Mouse (Mus musculus) ES-Bruce4 (cell line): ENCODE measurements around the gene Acer1. TPM values are rescaled to one million over a fixed set of nuclear protein-coding genes. Genes with fewer than 3 reads are reported as not detected.

Experiments
- H3K27ac ChIP-seq: 2 replicates; pipeline ENCODE4 v1.5.1; 2012; ENCODE audit warnings: low read length, inconsistent platforms; ENCODE audit not compliant: insufficient read depth
- H3K27me3 ChIP-seq: 2 replicates; pipeline ENCODE4 v1.6.1; 2012; ENCODE audit warnings: mild to moderate bottlenecking, low read length, inconsistent platforms; ENCODE audit not compliant: control insufficient read depth, poor library complexity, insufficient read depth, severe bottlenecking
- H3K36me3 ChIP-seq: 2 replicates; pipeline ENCODE4 v1.6.1; 2012; ENCODE audit warnings: inconsistent platforms, mild to moderate bottlenecking, low read length, moderate library complexity; ENCODE audit not compliant: control insufficient read depth, poor library complexity, insufficient read depth, severe bottlenecking
- H3K4me1 ChIP-seq: one replicate; pipeline ENCODE4 v1.8.1; 2011; ENCODE audit warnings: low read length; ENCODE audit not compliant: control insufficient read depth, insufficient read depth
- H3K4me3 ChIP-seq: 2 replicates; pipeline ENCODE4 v1.5.1; 2011; ENCODE audit warnings: low read depth, mild to moderate bottlenecking, low read length
- H3K9ac ChIP-seq: 2 replicates; pipeline ENCODE4 v1.6.1; 2012; ENCODE audit warnings: low read depth, mild to moderate bottlenecking, inconsistent platforms; ENCODE audit not compliant: poor library complexity, severe bottlenecking
- H3K9me3 ChIP-seq: replicated peaks from 2 replicates; pipeline ENCODE4 v1.6.1; 2012; ENCODE audit warnings: mild to moderate bottlenecking, low read length, inconsistent platforms; ENCODE audit not compliant: control insufficient read depth, poor library complexity, insufficient read depth, severe bottlenecking
- CTCF ChIP-seq: IDR thresholded peaks from one replicate; pipeline ENCODE4 v1.8.1; 2011; ENCODE audit warnings: low read depth, low read length
- EP300 ChIP-seq: IDR thresholded peaks from 2 replicates; pipeline ENCODE4 v1.6.1; 2011; ENCODE audit warnings: low read depth, low read length; ENCODE audit not compliant: insufficient read depth
- POLR2A ChIP-seq: IDR thresholded peaks from one replicate; pipeline ENCODE4 v1.8.1; 2011; ENCODE audit warnings: low read length; ENCODE audit not compliant: insufficient read depth
- polyA plus RNA-seq: library from polyadenylated mRNA; stranded (reverse); fragments of >200 nt; gene quantifications from 2 replicates; pipeline ENCODE4 v1.2.4, GENCODE M21; 2011; ENCODE audit warnings: low read depth; ENCODE audit not compliant: missing spikeins, insufficient read depth, insufficient read length

Gene Acer1
- polyA plus RNA-seq, 1 experiment = 0.49 TPM

DNA sequence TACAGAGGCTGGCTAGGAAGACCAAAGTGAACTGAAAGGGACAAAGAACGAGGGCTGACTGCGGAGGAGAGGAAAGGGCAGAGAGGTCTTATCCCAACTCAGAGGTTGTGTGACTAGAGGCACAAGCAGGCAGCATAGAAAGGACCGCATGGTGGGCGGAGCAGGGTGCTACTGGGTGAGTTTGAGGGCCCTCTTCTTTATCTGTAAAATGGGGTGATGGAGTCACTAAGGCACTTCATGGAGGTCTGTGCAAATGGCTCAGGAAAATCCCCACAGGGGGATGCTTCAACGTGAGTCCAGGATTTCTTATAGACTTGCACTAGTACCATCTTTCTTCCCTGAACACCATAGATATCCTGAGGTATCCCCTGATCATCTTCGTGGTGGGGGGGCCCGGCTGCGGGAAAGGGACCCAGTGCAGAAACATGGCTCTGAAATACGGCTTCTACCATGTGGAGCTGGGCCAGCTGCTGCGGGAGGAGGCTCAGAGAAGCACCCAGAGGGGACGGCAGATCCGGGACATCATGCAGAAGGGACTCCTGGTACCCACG is 30.4 kb upstream of the Acer1 start:
- H3K9me3 ChIP-seq = no peaks in the 10 kb centered on the region
- no peaks in the 10 kb centered on the region for H3K36me3 ChIP-seq
- H3K27me3 ChIP-seq = no peaks in the 10 kb centered on the region
- TF ChIP-seq CTCF (no peak), POLR2A (no peak), EP300 (no peak)
- peak overlapping the region; percentile 66; the same call in 1 of the 2 replicates for H3K27ac ChIP-seq
- peak overlapping the region; percentile 72 for H3K9ac ChIP-seq
- H3K4me3 ChIP-seq = peak overlapping the region; percentile 91
- H3K4me1 ChIP-seq = no peaks in the 10 kb centered on the region

DNA sequence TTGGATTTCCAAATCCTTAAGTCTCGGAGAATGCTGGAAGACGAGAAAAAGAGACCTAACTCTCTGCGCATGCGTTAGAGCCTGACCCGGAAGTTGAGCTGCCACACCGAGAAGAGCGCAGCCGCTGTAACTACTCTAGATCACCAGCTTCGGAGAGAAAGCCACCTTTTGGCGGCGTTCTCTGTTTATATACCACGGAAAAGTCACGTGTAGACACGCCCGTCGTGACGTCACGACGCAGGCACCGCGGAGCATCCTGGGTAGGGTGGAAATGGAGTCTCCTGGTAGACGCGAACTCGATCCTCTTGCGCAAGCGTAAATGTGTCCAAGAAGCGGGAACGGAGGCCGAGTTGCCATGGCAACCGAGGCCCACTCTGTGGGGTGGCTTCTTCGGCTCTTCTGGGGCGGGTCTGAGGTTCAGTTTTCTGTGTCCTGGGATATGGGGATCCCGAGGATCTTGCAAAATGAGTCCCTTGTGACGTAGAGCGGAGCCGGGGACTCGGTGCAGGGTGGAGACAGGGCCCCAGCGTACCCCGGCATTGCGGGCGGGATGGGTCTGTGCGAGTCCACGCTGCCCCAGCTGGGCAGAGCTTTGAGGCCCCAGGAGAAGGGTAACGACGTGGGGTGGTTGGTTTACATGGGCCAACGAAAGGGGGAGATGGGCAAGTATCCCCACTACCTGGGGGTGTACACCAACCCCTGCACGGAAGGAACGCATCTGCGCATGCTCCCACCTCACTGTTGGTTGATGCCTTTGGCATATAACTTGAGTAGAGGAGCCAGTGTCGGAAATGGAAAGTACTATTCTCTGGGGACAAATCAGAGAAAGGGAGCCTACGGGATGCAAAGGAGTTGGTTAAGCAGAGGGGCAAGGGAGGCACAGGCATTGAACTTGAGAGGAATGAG is 29.6 kb upstream of the Acer1 start, which contains the start of the genes Gtf2f1 and Gm17949:
Gene Gtf2f1 (minus strand): TSS at position 53 of the 906 bp plus-strand sequence.
Gene Gm17949 (plus strand): TSS at position 234 of the 906 bp plus-strand sequence.
- TF ChIP-seq POLR2A (peak; percentile 95), CTCF (no peak)
- Histone ChIP-seq H3K27ac (peak within 1 kb of the TSS; percentile 66), H3K4me3 (peak within 1 kb of the TSS; percentile 93), H3K9ac (peak within 1 kb of the TSS; percentile 87), H3K9me3 (no peaks in the 10 kb centered on the region), H3K27me3 (no peaks in the 10 kb centered on the region), H3K4me1 (peaks cover 2% of the 10 kb centered on the region), H3K36me3 (no peaks in the 10 kb centered on the region)

- TF ChIP-seq EP300 = no peak
Measured at GRCm38 (mm10) chr17:57010911-57011235, 28.9 kb upstream of the Acer1 start.

GRCm38 (mm10) chr17:57007137-57007905 is 25.4 kb upstream of the Acer1 start:
- Histone ChIP-seq H3K36me3 (peaks cover 17% of the 10 kb centered on the region), H3K9ac (peak overlapping the region; percentile 10; the same call in 1 of the 2 replicates), H3K4me3 (no peak overlapping the region)

More at GRCm38 (mm10) chr17:57010911-57011235, 28.9 kb upstream of the Acer1 start:
- Histone ChIP-seq H3K36me3 (0 out of 2 replicates have a peak, but pooled peaks cover 4% of the 10 kb centered on the region), H3K9me3 (no peaks in the 10 kb centered on the region), H3K27me3 (no peaks in the 10 kb centered on the region), H3K4me1 (peaks cover 2% of the 10 kb centered on the region), H3K4me3 (peak overlapping the region; percentile 93), H3K27ac (peak overlapping the region; percentile 42), H3K9ac (peak overlapping the region; percentile 87)

GRCm38 (mm10) chr17:57003994-57004393 is 22.1 kb upstream of the Acer1 start:
- Histone ChIP-seq H3K4me1 (peaks cover 2% of the 10 kb centered on the region), H3K9me3 (no peaks in the 10 kb centered on the region), H3K36me3 (peaks cover 17% of the 10 kb centered on the region), H3K9ac (no peak overlapping the region), H3K4me3 (no peak overlapping the region), H3K27me3 (no peaks in the 10 kb centered on the region), H3K27ac (no peak overlapping the region)
- TF ChIP-seq POLR2A = no peak
- no peak for TF ChIP-seq EP300
- no peak for TF ChIP-seq CTCF

More at GRCm38 (mm10) chr17:57007137-57007905, 25.4 kb upstream of the Acer1 start:
- Histone ChIP-seq H3K4me1 (peaks cover 2% of the 10 kb centered on the region), H3K27ac (peak overlapping the region; percentile 84), H3K9me3 (no peaks in the 10 kb centered on the region), H3K27me3 (no peaks in the 10 kb centered on the region)
- peak; percentile 61 for TF ChIP-seq CTCF
- TF ChIP-seq EP300 = no peak
